Mouse (Mus musculus) urinary bladder, postnatal 10 days (tissue): ENCODE measurements around the gene Mpi.

ENCODE experiments used
- DNase-seq: peaks from one replicate; pipeline ENCODE4 v3.0.0; 2022; ENCODE audit warnings: low spot score

The Mpi gene

DNA sequence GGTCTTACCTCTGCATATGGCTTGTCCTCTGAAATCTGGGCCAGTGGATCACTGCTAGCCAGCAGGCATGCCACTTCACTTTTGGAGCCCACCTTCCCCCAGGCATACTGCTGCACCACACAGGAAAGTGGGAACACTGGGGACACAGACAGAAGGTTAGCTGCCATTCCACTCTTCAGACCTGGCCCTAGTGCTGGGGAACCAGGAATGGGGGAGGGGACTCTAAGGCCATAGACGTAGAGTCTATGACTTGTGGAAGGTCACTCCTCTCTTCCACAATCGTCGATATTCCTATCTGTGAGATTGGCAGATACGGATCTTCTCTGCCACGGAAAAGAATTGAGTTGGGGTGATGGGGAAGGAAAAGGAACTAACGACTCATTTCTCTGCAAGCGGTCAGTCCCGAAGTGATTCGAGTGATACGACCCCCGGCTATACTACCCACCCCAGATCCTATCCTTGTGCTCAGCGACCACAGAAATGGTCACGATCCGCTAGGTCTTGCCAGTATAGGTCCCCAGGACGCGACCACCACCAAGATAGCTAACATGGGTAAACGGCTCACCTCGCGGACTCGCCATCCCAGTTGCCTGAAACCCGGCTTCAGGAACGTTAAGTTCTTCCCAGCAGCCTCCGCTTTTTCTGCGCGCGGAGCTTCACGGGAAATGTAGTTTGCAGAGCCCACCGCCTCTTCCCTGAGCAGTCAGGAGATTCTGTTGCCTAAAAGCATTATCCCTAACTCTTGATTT is at the start of gene Mpi:
Mpi (minus strand) TSS at position 625 of the 749 bp plus-strand sequence.
- no peak for DNase-seq

DNA sequence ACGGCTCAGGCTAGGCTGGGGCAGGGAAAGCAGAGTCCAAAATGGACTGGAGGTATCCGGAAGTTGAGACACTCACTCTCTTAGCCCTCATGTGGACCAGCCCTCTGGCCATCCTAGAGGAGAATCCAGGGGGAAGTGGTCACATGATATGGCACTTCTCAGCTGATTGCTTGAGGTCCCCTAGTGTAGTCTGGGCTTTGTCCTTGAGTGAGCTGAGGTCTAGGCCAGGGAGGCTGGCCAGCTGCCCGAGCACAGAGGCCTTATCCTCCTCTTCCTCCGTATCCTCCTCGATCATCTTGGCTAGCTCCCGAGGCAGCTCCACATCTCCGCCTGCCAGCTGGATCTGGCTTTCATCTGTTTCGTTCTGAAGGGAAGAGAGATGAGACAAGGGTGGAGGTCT is 49.5 kb upstream of the Mpi start:
- DNase-seq: no peak

- DNase-seq: no peak
Measured at GRCm38 (mm10) chr9:57601353-57601706, 48.8 kb upstream of the Mpi start.

- no peak for DNase-seq
Measured at GRCm38 (mm10) chr9:57600620-57601352, 48.2 kb upstream of the Mpi start.

GRCm38 (mm10) chr9:57598851-57599563 is 46.4 kb upstream of the Mpi start:
- no peak for DNase-seq

- DNase-seq: no peak
Measured at GRCm38 (mm10) chr9:57597929-57598382, 45.4 kb upstream of the Mpi start.

DNA sequence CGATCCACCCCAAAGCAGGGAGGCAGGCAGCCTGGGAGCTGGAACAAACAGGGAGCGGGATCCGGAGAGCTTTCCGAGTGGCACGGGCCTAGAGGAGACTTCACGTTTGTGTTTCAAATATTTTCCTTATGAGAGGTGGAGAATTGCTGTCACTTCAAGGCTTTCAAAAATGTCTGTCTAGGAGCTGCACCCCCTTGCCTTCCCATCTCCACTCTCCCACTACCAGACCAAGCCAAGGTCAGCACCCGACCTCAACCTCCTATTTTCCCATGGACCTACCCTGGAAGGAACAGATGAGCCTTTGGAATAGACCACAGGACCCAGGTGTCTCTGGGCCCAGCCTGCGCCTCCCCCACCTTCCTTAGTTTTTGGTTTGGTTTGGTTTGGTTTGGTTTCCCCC is 44.7 kb upstream of the Mpi start:
- DNase-seq: no peak

DNA sequence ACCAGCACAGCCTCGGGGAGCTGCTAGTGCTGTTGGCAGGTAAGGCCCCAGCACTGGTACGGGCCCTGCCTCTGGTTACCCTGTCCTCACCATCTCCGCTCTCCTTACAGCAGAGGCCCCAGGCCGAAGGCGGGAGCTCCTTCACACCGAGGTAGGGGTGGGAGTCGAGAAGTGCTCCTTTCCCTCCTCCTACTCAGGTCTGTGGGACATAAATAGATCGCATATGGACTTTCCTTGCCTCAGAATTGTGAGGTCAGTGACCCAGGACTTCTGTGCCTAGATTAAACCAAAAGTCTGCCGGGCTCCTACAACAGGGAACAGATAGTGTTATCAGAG is 41.6 kb upstream of the Mpi start:
- DNase-seq: no peak

DNA sequence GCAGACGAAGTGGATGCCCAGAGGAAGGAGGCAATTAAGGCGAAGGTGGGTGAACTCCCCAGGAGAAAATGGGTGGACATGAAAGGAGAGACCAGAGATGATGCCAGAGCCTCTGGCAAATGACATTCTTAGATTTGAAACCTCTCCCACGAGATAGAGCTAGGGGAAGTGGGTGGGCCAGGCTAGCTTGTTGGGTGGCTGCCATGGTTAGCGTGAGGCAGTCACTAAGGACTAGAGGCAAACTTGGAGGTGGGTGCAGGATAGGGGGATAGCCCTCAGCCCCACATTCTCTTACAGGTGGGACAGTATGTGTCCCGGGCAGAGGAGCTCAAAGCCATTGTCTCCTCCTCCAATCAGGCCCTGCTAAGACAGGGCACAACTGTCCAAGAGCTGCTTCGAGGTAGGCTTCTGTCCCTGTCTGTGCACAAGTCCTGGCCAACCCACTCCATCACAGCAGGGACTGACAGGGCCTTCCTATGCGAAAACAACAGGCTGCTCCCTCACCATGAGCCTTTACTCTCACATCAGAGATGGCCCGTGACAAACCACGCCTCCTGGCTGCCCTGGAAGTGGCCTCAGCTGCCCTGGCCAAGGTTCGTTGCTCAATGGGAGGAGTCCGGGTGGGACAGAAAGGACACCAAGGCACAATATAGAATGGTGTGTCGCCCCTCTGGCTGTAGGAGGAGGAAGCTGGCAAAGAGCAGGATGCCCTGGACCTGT is 41.1 kb upstream of the Mpi start:
- DNase-seq: no peak

GRCm38 (mm10) chr9:57590726-57591125 is 38.2 kb upstream of the Mpi start:
- DNase-seq: no peak

DNA sequence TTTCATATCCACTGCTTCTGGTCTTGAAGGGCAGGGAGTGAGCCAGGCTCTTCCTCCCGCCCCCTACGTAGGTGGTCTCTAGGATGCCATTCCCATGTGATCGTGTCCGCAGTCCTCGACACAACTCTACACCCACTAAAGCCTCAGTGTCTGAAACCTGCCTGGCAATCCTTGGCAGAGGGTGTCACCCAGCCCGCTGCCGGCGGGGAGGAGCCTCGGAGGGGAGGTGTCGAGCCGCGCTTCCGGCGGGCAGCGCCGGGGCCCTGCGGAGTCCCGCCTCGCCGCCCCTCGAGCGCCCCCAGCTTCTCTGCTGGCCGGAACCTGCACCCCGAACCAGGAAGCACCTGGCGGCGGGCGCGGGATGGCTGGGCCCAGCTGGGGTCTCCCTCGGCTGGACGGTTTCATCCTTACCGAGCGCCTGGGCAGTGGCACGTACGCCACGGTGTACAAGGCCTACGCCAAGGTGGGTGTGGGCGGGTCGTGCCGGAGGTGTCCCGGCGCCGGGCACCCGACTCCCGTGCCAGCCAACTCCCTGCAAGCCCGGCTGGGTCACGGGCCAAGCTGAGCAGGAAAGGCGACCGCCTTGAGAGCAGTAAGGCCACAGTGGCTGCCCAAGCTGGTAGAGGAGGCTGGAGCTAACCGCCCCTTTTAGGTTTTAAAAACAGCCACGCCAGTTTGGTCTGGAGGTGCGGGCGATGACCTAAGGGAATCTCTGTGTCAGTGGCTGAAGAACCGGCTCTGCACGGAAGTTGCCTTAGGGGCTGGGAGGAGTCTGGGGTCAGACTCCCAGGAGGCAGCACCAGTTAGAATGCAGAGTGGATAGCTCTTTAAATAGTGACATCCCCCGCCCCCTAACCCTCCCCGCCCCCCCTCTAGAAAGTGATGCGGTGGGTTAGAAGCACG is 36.9 kb upstream of the Mpi start, which contains the start of gene Ulk3:
Ulk3 (plus strand) TSS at position 229 of the 903 bp plus-strand sequence.
- DNase-seq: peak; percentile 31

GRCm38 (mm10) chr9:57584991-57585390 is 32.4 kb upstream of the Mpi start:
- no peak for DNase-seq

DNA sequence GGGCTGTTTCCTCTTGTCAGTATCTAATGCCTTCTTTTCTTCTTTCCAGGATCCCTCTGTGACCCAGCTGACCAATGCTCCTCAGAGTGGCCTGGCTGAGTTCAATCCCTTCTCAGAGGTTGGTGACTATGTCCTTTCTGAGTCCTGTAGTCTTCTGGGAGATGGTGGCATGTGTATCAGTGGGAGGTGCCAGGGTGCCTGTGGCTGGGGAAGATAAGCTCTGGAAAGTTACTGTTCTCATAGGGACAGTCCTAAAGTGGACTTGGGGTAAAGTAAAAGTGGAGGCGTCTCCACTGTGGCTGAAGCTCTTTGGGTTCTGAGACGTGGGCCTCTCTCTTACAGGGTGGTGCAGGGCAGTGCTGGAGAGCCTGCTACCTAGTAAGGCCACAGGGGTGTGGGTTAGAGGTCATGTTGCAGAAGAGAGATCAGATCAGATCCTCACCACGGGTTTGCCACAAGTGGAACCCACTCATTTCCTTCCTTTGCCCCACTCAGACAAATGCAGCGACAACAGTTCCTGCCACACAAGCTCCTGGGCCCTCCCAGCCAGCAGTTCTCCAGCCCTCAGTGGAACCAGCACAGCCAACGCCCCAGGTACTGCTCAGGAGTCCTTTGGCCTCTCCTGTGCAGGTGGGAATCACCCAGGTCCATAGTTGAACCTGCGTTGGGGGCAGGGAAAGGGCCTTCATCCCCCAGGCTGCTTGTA is 24.7 kb upstream of the Mpi start:
- DNase-seq: no peak

GRCm38 (mm10) chr9:57575577-57575976 is 23.0 kb upstream of the Mpi start:
- no peak for DNase-seq

GRCm38 (mm10) chr9:57574397-57574796 is 21.8 kb upstream of the Mpi start:
- DNase-seq: no peak

DNA sequence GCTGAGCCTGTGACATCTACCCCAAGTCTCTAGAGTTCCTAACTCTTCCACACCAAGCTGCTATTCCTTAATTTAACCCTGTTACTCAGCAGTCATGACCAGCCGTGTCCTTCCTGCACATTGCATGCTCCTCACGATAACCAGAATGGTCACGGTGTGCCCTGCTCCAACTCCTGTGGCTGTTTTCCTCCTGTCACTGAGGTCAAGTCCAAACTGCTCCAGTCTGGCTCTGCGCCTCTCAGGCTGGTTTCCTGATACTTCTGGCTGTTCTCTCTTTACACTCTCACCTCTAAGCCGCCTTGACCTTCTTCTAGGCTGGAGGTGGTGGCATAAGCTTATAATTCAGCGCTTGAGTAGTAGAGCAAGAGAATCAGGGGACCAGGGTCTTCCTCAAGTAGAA is 15.9 kb upstream of the Mpi start:
- DNase-seq: no peak

GRCm38 (mm10) chr9:57566846-57567245 is 14.3 kb upstream of the Mpi start:
- DNase-seq: no peak

DNA sequence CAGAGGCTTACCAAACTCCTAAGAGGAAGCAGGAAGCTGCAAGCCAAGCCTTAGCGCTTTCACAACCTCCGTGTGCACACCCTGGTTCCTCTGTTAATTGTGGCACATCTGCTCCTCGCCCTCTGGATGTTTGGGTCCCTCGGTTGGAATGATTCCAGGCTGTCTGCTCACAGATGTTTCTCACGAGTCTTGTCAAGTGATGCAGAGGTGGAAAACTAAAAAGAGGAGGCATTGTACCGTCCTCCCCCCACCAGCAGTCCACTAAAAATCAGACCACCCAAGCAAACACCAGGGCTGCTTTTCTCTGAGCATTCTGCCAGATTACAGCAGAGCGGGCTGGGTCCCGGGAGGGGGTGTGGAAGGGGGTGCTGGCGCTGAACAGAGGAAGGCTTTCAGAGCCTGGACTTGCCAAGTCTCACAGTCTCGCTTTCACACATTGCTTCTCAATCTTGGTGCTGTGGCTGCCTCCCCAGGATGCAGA is 13.2 kb upstream of the Mpi start:
- DNase-seq: no peak

GRCm38 (mm10) chr9:57564609-57565008 is 12.0 kb upstream of the Mpi start:
- DNase-seq: no peak

DNA sequence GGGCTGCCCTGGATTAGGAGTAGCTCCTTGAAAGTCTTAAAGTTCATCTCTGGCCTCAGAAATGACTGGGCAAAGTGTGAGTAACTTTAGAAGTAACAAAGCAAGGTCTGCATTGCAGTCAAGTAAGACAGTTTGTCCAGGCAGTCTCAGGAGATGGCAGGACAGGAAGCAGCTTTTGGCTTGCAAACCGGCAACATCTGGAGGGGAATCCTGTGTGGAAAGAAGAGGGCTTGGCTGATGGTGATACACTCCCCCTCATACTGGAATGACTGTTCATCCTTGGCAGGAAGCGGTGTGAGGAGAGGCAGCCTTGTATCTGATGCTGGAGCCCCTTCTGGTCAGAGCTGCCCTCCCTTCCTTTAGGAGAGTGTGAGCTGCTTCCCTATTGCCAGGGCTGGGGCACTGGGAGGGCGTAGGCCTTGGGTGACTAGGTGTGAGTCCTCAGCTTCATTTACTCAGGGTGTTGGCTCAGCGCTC is 10.4 kb upstream of the Mpi start:
- DNase-seq: no peak
